Mouse (Mus musculus): Measurements from ENCODE around the gene Dhx15.

- TF ChIP-seq POLR2A (IDR thresholded peaks at IDR 0.05; ENCODE audit: low read depth, low read length) = no peak
- TF ChIP-seq CTCF (IDR thresholded peaks at IDR 0.05; ENCODE audit: borderline replicate concordance, insufficient read depth, low read length) = no peak
These were observed 75.4 kb downstream of the Dhx15 start for GRCm38 (mm10) chr5:52114751-52115451.
